Mouse (Mus musculus) C2C12 (cell line): ENCODE results near the gene Rgn. TPM values are rescaled to one million over a fixed set of nuclear protein-coding genes. Genes with fewer than 3 reads are reported as not detected.

ENCODE experiments used
- H3K27me3 ChIP-seq: one replicate; pipeline ENCODE4 v1.6.1; 2011; ENCODE audit not compliant: control insufficient read depth, insufficient read depth, insufficient read length
- H3K36me3 ChIP-seq: one replicate; pipeline ENCODE4 v1.6.1; 2011; ENCODE audit not compliant: control insufficient read depth, insufficient read depth
- H3K4me3 ChIP-seq: one replicate; pipeline ENCODE4 v1.5.1; 2011; ENCODE audit warnings: mild to moderate bottlenecking, control low read depth; ENCODE audit not compliant: poor library complexity, insufficient read depth, severe bottlenecking
- H3K79me2 ChIP-seq: one replicate; pipeline ENCODE4 v1.6.1; 2011; ENCODE audit not compliant: control insufficient read depth, insufficient read depth
- H3K79me3 ChIP-seq: one replicate; pipeline ENCODE4 v1.6.1; 2011; ENCODE audit warnings: low read depth, control low read depth
- H3ac ChIP-seq: one replicate; pipeline ENCODE3; 2011; ENCODE audit warnings: low read depth; ENCODE audit not compliant: control insufficient read depth, insufficient read length
- CEBPB ChIP-seq: IDR thresholded peaks from one replicate; pipeline ENCODE4 v1.6.1; 2011; ENCODE audit warnings: low read depth, mild to moderate bottlenecking, control low read depth, moderate library complexity
- CTCF ChIP-seq: IDR thresholded peaks from one replicate; pipeline ENCODE4 v1.5.1; 2011; ENCODE audit not compliant: control insufficient read depth, insufficient read depth, insufficient read length
- FOSL1 ChIP-seq: IDR thresholded peaks from one replicate; pipeline ENCODE4 v1.8.0; 2011; ENCODE audit warnings: mild to moderate bottlenecking, low read length; ENCODE audit not compliant: poor library complexity, insufficient read depth, severe bottlenecking
- MAX ChIP-seq: IDR thresholded peaks from one replicate; pipeline ENCODE4 v1.6.1; 2011; ENCODE audit warnings: mild to moderate bottlenecking, control low read depth
- MYOD1 ChIP-seq: IDR thresholded peaks from one replicate; pipeline ENCODE4 v1.6.1; 2011; ENCODE audit warnings: low read depth; ENCODE audit not compliant: control insufficient read depth, insufficient read length
- MYOG ChIP-seq: IDR thresholded peaks from one replicate; pipeline ENCODE4 v1.6.1; 2011; ENCODE audit not compliant: control insufficient read depth, insufficient read length; ENCODE audit errors: extremely low read depth
- USF1 ChIP-seq: IDR thresholded peaks from one replicate; pipeline ENCODE4 v1.6.1; 2011; ENCODE audit warnings: low read depth, mild to moderate bottlenecking, control low read depth, moderate library complexity
- polyA plus RNA-seq: library from polyadenylated mRNA; unstranded; fragments of >200 nt; fragmentation: generic; extraction: Trizol; gene quantifications from one replicate; pipeline ENCODE4 v1.2.1, GENCODE M21; 2012; ENCODE audit warnings: missing spikeins

Gene Rgn
- polyA plus RNA-seq, 1 experiment = not detected

- H3K79me2 ChIP-seq = no peaks in the 10 kb centered on the region
- no peak overlapping the region for H3K4me3 ChIP-seq
- no peak overlapping the region for H3ac ChIP-seq
- no peaks in the 10 kb centered on the region for H3K79me3 ChIP-seq
- no peak for TF ChIP-seq MAX
- TF ChIP-seq CTCF = no peak
- TF ChIP-seq USF1 = no peak
- TF ChIP-seq MYOD1 = no peak
- TF ChIP-seq FOSL1 = no peak
- no peak for TF ChIP-seq MYOG
- no peak for TF ChIP-seq CEBPB
- no peaks in the 10 kb centered on the region for H3K27me3 ChIP-seq
- no peaks in the 10 kb centered on the region for H3K36me3 ChIP-seq
Observed at GRCm38 (mm10) chrX:20547609-20548008, 2.0 kb upstream of the Rgn start.

- H3K36me3 ChIP-seq = no peaks in the 10 kb centered on the region
- no peaks in the 10 kb centered on the region for H3K27me3 ChIP-seq
- no peaks in the 10 kb centered on the region for H3K79me3 ChIP-seq
- no peaks in the 10 kb centered on the region for H3K79me2 ChIP-seq
- no peak overlapping the region for H3ac ChIP-seq
- TF ChIP-seq MYOD1 = no peak
- no peak for TF ChIP-seq FOSL1
- no peak for TF ChIP-seq CTCF
- TF ChIP-seq USF1 = no peak
- TF ChIP-seq MAX = no peak
- no peak for TF ChIP-seq CEBPB
- no peak for TF ChIP-seq MYOG
- H3K4me3 ChIP-seq = no peak overlapping the region
Observed at GRCm38 (mm10) chrX:20548011-20548879, 1.3 kb upstream of the Rgn start.

- no peak overlapping the region for H3ac ChIP-seq
- H3K79me3 ChIP-seq = no peaks in the 10 kb centered on the region
- H3K79me2 ChIP-seq = no peaks in the 10 kb centered on the region
- no peaks in the 10 kb centered on the region for H3K27me3 ChIP-seq
- no peak overlapping the region for H3K4me3 ChIP-seq
- no peak for TF ChIP-seq MYOD1
- no peak for TF ChIP-seq CEBPB
- no peak for TF ChIP-seq MYOG
- no peak for TF ChIP-seq USF1
- TF ChIP-seq CTCF = no peak
- no peak for TF ChIP-seq MAX
- TF ChIP-seq FOSL1 = no peak
- no peaks in the 10 kb centered on the region for H3K36me3 ChIP-seq
Observed at GRCm38 (mm10) chrX:20548880-20549440, 627 bp upstream of the Rgn start.

- no peaks in the 10 kb centered on the region for H3K27me3 ChIP-seq
- no peaks in the 10 kb centered on the region for H3K36me3 ChIP-seq
- H3K79me2 ChIP-seq = no peaks in the 10 kb centered on the region
- TF ChIP-seq MYOG = no peak
- TF ChIP-seq MYOD1 = no peak
- TF ChIP-seq CTCF = no peak
- no peak for TF ChIP-seq MAX
- no peak for TF ChIP-seq USF1
- no peak for TF ChIP-seq FOSL1
- no peak for TF ChIP-seq CEBPB
- H3K4me3 ChIP-seq = no peak overlapping the region
- no peaks in the 10 kb centered on the region for H3K79me3 ChIP-seq
- H3ac ChIP-seq = no peak overlapping the region
Observed at GRCm38 (mm10) chrX:20552199-20552598, 2.6 kb downstream of the Rgn start.

- no peaks in the 10 kb centered on the region for H3K79me2 ChIP-seq
- no peaks in the 10 kb centered on the region for H3K27me3 ChIP-seq
- H3ac ChIP-seq = no peak overlapping the region
- H3K79me3 ChIP-seq = no peaks in the 10 kb centered on the region
- H3K36me3 ChIP-seq = no peaks in the 10 kb centered on the region
- H3K4me3 ChIP-seq = no peak overlapping the region
- TF ChIP-seq CTCF (no peak), CEBPB (no peak), MAX (no peak), FOSL1 (no peak), MYOG (no peak), MYOD1 (no peak), USF1 (no peak)
Observed at GRCm38 (mm10) chrX:20561846-20562245, 12.3 kb downstream of the Rgn start.
